Mouse (Mus musculus) hindbrain, embryonic 10.5 days (tissue): Measurements from ENCODE around the gene Gm49416. TPM values are rescaled to one million over a fixed set of nuclear protein-coding genes. Genes with fewer than 3 reads are reported as not detected.
"Not testable (repeated sequence)": the region's sequence is repeated elsewhere in the genome, so short reads cannot be mapped to it uniquely, and the experiment has no call there.

Experiments used
- DNase-seq: peaks from one replicate; pipeline ENCODE4 v3.0.0-alpha.2; 2017; ENCODE audit warnings: low spot score
- H3K27ac ChIP-seq: fragments of 300-500 bp; sonication (generic); 2 replicates; pipeline ENCODE4 v1.5.1; 2016; ENCODE audit warnings: mild to moderate bottlenecking, moderate library complexity
- H3K27me3 ChIP-seq: fragments of 300-500 bp; sonication (generic); 2 replicates; pipeline ENCODE4 v1.6.1; 2016; ENCODE audit warnings: mild to moderate bottlenecking; ENCODE audit not compliant: poor library complexity, insufficient read depth, severe bottlenecking
- H3K36me3 ChIP-seq: fragments of 300-500 bp; sonication (generic); 2 replicates; pipeline ENCODE4 v1.6.1; 2016; ENCODE audit warnings: mild to moderate bottlenecking, moderate library complexity
- H3K4me1 ChIP-seq: fragments of 300-500 bp; sonication (generic); replicated peaks from 2 replicates; pipeline ENCODE4 v1.6.1; 2016; ENCODE audit warnings: mild to moderate bottlenecking
- H3K4me3 ChIP-seq: fragments of 300-500 bp; sonication (generic); 2 replicates; pipeline ENCODE4 v1.5.1; 2016; ENCODE audit warnings: mild to moderate bottlenecking, moderate library complexity
- H3K9me3 ChIP-seq: fragments of 300-500 bp; sonication (generic); 2 replicates; pipeline ENCODE4 v1.6.1; 2016; ENCODE audit warnings: mild to moderate bottlenecking, moderate library complexity
- WGBS: fragments of 180-500 bp; shearing (Covaris S2); methylation state at CpG from one replicate; pipeline ENCODE4 v1.1.7; 2016; 5-methylcytosine and 5-hydroxymethylcytosine counted together
- polyA plus RNA-seq: library from polyadenylated mRNA; unstranded; fragments of >200 nt; fragmentation: Nextera tagmentation; extraction: Ambion mirVana; gene quantifications from 2 replicates; pipeline ENCODE4 v1.2.1, GENCODE M21; 2016

The Gm49416 gene
- polyA plus RNA-seq, 1 experiment from 2014 or later: 0.22 TPM

DNA sequence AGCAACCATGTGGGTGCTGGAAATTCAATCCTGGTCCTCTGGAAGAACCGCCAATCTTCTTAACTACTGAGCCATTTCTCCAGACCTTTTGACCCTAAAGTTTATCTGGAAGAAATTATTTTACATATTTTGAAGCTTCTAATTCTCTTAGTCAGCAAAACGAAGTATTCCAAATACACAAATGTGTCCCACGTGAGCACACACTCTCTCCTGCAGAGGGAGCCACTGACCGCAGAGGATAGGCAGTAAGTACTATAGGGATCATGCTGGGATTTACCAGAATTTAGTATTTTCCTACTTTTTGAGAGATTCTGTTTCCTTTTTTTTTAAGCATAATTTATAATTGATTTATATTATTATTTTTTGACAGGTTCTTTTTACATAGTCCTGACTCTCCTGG lies 31.0 kb upstream of the Gm49416 start:
- Histone ChIP-seq H3K27me3 (no peaks in the 10 kb centered on the region), H3K27ac (no peak overlapping the region), H3K9me3 (no peaks in the 10 kb centered on the region), H3K36me3 (no peaks in the 10 kb centered on the region), H3K4me1 (no peaks in the 10 kb centered on the region), H3K4me3 (no peak overlapping the region)
- WGBS: 42% methylated on average over 4 of the region's 4 CpGs
- no peak for DNase-seq

DNA sequence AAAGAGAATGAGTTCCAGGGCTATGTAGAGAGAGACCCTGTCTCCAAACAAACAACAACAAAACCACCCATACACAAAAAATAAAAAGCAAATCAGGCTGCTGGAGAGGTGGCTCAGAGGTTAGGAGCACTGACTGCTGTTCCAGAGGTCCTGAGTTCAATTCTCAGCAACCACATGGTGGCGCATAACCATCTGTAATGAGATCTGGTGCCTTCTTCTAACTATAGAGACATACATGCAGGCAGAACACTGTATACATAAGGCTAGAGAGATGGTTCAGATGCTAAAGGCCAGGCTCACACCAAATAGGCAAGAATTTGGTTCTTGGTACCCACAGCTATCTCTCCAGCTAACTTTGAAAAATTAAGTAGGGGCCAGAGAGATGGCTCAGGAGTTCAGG lies 29.7 kb upstream of the Gm49416 start:
- Histone ChIP-seq H3K36me3 (no peaks in the 10 kb centered on the region), H3K27ac (no peak overlapping the region), H3K9me3 (no peaks in the 10 kb centered on the region), H3K4me3 (no peak overlapping the region), H3K4me1 (no peaks in the 10 kb centered on the region), H3K27me3 (no peaks in the 10 kb centered on the region)
- no peak for DNase-seq
- 22% methylated on average over 1 of the region's 1 CpGs for WGBS

DNA sequence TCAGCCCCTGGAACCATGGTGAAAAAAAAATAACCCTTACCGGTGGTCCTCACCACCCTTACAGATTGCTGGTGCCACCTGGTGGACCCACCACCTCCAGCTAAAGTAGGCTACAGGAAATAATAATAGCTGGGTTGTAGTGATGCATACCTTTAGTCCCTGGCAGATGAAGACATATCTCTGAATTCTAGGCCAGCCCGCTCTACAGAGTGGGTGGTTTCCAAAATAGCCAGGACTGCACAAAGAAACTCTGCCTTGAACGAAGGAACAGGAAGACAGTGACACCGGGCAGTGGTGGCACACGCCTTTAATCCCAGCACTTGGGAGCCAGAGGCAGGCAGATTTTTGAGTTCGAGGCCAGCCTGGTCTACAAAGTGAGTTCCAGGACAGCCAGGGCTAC lies 24.5 kb upstream of the Gm49416 start:
- H3K27ac ChIP-seq: no peak overlapping the region
- H3K9me3 ChIP-seq: no peaks in the 10 kb centered on the region
- H3K36me3 ChIP-seq: no peaks in the 10 kb centered on the region
- no peak for DNase-seq
- H3K4me3 ChIP-seq: no peak overlapping the region
- H3K27me3 ChIP-seq: no peaks in the 10 kb centered on the region
- no peaks in the 10 kb centered on the region for H3K4me1 ChIP-seq
- WGBS: 83% methylated on average over 6 of the region's 6 CpGs

DNA sequence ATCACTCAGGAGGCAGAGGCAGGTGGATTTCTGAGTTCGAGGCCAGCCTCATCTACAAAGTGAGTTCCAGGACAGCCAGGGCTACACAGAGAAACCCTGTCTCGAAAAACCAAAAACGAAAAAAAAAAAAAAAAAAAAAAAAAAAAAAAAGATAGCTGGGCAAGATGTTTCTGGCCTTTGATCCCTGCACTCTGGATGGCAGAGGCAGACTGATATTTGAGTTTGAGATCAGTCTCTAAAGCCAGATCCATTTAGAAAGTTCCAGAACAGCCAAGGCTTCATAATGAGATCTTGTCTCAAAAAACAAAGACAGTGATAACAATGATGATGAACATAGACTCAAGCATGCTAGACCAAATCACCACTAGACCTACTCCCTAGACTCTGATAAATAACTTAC lies 18.3 kb upstream of the Gm49416 start:
- H3K4me3 ChIP-seq: peak overlapping the region; percentile 99; the same call in 1 of the 2 replicates
- H3K36me3 ChIP-seq: peaks cover 25% of the 10 kb centered on the region
- DNase-seq, H3K27me3 ChIP-seq, H3K9me3 ChIP-seq: not testable (repeated sequence)
- peaks cover 17% of the 10 kb centered on the region for H3K4me1 ChIP-seq
- 78% methylated on average over 3 of the region's 3 CpGs for WGBS
- H3K27ac ChIP-seq: 0 out of 2 replicates have a peak overlapping the region, but pooled peaks have one; percentile 92

DNA sequence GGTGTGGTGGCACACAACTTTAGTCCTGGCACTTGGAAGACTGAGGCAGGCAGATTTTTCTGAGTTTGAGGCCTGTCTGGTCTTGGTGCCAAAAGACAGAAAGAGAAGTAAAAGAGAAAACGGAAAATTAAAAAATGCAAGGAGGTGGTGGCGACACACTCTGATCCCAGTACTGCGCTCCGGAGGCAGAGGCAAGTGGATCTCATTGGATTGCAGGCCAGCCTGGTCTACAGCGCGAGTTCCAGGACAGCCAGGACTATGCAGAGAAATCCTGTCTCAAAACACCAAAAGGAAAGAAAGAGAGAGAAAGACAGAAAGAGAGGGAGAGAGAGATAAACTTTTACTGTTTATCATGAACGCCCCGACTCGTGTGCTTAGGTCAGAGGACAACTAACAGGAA lies 17.9 kb upstream of the Gm49416 start:
- no peaks in the 10 kb centered on the region for H3K27me3 ChIP-seq
- WGBS: 60% methylated on average over 9 of the region's 9 CpGs
- no peaks in the 10 kb centered on the region for H3K9me3 ChIP-seq
- H3K36me3 ChIP-seq: peaks cover 30% of the 10 kb centered on the region
- H3K4me3 ChIP-seq: peak overlapping the region; percentile 99
- peaks cover 17% of the 10 kb centered on the region for H3K4me1 ChIP-seq
- DNase-seq: no peak
- peak overlapping the region; percentile 92 for H3K27ac ChIP-seq

DNA sequence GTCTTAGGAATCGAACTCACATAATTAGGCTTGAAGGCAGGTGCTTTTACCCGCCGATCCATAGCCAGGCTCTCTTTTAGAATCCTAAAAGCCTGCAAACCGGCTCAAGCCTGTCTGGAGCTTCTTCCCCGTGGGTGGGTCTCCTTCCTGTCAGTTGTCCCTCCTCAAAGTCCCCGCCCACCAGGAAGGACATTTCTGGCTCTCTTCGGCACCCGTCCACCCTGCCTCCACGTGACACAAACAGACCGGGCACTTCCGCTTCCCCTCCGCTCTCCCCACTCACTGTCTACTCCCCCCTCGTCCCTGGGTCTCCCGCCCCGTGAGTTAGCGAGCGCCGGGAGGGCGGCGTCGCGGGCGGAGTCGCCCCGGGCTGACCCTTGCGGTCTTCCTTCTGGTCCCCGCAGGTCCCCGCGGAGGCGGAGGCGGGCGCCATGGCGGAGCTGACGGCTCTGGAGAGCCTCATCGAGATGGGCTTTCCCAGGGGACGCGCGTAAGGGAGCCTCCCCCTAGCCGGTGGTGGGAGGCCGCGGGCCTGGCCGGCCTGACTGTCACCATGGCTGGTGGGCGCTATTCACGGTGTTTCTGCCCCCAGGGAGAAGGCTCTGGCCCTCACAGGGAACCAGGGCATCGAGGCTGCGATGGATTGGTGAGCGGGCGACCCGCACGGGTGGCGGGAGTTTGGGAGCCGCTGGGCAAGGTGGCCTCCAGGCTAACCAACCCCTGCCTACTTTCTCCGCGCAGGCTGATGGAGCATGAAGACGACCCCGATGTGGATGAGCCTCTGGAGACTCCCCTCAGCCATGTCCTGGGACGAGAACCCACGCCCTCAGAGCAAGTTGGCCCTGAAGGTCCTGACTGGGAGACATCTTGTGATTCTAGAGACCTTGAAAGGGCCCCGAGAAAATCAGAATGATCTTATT lies 17.2 kb upstream of the Gm49416 start, which contains the start of gene Ubxn1:
Gene Ubxn1, plus strand, starts transcription at position 230 of the 920 bp plus-strand sequence.
- peak; percentile 96 for DNase-seq
- Histone ChIP-seq H3K36me3 (peaks cover 36% of the 10 kb centered on the region), H3K4me3 (peak within 1 kb of the TSS; percentile 99), H3K9me3 (no peaks in the 10 kb centered on the region), H3K4me1 (peaks cover 17% of the 10 kb centered on the region), H3K27me3 (no peaks in the 10 kb centered on the region), H3K27ac (peak within 1 kb of the TSS; percentile 92)
- 1% methylated on average over 59 of the region's 59 CpGs for WGBS

DNA sequence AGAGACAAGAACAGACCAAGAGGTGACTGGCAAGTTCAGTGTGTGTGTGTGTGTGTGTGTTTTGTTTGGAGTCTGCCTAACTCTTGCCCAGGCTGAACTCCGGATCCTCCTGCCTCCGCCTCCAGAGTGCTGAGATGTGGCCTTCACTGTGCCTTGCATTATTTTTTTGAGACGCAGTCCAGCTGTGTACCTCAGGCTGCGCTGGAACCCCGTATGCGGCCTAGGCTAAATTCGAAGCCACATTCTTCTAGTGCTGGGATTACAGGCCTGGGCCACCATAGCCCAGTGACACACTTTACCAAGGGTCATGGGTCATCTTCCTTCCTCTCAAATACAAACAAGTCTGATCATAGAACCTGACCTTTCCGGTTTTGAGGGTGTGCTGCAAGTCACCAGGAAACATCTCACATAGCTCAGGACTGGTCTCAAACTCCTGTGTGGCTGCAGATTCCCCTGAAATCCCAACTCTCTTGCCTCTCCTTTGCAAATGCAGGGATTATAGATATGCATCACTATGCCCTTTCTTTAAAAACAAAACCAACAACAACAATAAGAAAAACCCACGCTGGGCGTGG lies 16.4 kb upstream of the Gm49416 start:
- H3K9me3 ChIP-seq: no peaks in the 10 kb centered on the region
- WGBS: 84% methylated on average over 10 of the region's 10 CpGs
- H3K27ac ChIP-seq: peak overlapping the region; percentile 92
- peaks cover 45% of the 10 kb centered on the region for H3K36me3 ChIP-seq
- H3K4me3 ChIP-seq: peak overlapping the region; percentile 99
- no peaks in the 10 kb centered on the region for H3K27me3 ChIP-seq
- DNase-seq: no peak
- peaks cover 17% of the 10 kb centered on the region for H3K4me1 ChIP-seq

DNA sequence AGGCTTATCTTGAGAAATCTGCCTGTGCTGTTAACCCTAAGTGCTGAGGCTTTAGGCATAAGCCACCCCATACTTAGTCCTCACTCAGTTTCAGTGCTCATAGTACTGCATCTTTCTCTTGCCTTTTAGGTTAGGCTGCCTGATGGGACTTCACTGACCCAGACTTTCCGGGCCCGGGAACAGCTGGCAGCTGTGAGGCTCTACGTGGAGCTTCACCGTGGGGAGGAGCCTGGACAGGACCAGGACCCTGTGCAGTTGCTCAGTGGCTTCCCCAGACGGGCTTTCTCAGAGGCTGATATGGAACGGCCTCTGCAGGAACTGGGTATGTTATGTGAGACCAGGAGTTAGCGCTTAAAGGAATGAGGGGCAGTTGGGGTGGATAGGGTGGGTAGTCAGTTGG lies 13.7 kb upstream of the Gm49416 start:
- no peak overlapping the region for H3K27ac ChIP-seq
- H3K4me3 ChIP-seq: no peak overlapping the region
- no peak for DNase-seq
- no peaks in the 10 kb centered on the region for H3K9me3 ChIP-seq
- H3K4me1 ChIP-seq: peaks cover 24% of the 10 kb centered on the region
- no peaks in the 10 kb centered on the region for H3K27me3 ChIP-seq
- peaks cover 52% of the 10 kb centered on the region for H3K36me3 ChIP-seq
- 94% methylated on average over 7 of the region's 7 CpGs for WGBS

DNA sequence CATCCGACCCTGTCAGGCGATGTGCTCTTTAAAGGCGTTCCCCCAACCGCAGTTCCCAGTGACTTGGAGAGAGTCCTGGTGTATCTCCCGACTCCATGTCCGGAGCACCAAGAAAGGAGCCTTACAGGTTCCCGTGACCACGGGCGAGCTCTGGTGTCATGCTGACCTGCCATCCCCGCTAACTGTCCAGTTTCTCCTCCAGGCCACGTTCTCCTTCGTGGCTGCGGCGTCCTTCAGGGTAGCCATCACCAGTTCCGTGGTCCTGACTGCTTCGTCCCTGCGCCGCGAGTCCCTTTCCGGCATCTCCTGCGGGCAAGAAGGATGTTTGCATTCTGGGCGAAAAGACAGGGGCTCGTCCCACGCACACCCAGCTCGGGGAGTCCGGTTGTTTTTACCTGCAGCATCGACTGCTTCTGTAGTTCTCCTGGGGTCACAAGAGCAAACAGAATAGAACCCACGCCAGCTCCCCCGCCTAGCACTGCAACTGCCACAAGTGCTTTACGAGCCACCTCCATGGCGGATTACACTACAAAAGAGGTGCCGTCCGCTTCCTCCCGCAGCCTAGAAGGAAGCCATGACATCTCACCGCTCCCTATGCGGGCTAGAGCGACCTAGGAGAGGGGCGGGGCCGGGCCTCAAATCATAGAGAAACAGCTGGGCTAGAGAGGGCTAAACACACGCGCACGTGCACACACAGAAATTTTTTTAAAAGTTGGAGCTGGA lies 8.3 kb upstream of the Gm49416 start, which contains the start of gene Uqcc3:
Gene Uqcc3, minus strand, starts transcription at position 613 of the 723 bp plus-strand sequence.
- peak within 1 kb of the TSS; percentile 91 for H3K27ac ChIP-seq
- peaks cover 27% of the 10 kb centered on the region for H3K36me3 ChIP-seq
- peak within 1 kb of the TSS; percentile 85 for H3K4me3 ChIP-seq
- H3K9me3 ChIP-seq: no peaks in the 10 kb centered on the region
- H3K4me1 ChIP-seq: peaks cover 14% of the 10 kb centered on the region
- under 1% methylated on average over 42 of the region's 42 CpGs for WGBS
- DNase-seq: peak; percentile 85
- no peaks in the 10 kb centered on the region for H3K27me3 ChIP-seq

DNA sequence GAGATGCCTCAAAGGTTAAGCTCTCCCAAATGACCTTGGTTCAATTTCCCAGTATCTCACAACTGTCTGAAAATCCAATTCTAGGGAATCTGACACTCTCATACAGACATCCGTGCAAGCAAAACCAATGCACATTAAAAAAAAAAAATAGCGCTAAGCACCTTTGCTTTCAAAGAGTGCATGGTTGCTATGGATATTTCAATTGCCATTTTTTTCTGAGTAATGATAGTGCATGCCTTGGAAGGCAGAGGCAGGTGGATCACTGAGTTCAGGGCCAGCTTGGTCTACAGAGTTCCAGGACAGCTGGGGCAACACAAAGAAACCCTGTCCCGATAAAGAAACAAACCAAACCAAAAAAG lies 7.7 kb upstream of the Gm49416 start:
- no peaks in the 10 kb centered on the region for H3K9me3 ChIP-seq
- peak overlapping the region; percentile 91 for H3K27ac ChIP-seq
- no peak for DNase-seq
- H3K4me1 ChIP-seq: peaks cover 14% of the 10 kb centered on the region
- no peaks in the 10 kb centered on the region for H3K27me3 ChIP-seq
- WGBS: 20% methylated on average over 3 of the region's 3 CpGs
- peak overlapping the region; percentile 85 for H3K4me3 ChIP-seq
- peaks cover 21% of the 10 kb centered on the region for H3K36me3 ChIP-seq

DNA sequence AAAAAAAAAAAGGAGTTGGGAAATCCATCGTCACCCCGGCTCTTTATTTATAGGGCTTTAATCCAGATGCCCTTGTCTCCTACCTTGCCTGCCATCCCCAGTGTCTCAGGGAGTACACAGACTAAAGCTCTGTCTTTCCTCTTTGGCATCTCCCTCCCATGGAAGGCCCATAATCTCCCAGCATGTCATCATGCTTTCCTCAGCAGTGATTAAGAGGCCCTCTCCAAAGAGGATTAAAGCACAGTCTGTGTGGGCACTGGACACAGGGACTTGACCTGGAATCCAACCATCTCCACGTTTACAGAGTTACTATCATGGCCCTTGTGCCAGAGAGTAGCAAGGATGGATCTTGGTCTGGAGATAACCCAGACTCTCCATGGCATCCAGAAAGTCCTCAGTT lies 5.1 kb upstream of the Gm49416 start, which contains the start of the genes Lbhd1 and Gm49403:
Gene Lbhd1, plus strand, starts transcription at position 117 of the 400 bp plus-strand sequence.
Gene Gm49403, plus strand, starts transcription at position 315 of the 400 bp plus-strand sequence.
- Histone ChIP-seq H3K27ac (no peak within 1 kb of the TSS), H3K9me3 (no peaks in the 10 kb centered on the region), H3K4me1 (peaks cover 25% of the 10 kb centered on the region), H3K4me3 (no peak within 1 kb of the TSS), H3K36me3 (no peaks in the 10 kb centered on the region), H3K27me3 (no peaks in the 10 kb centered on the region)
- DNase-seq: no peak
- 81% methylated on average over 3 of the region's 3 CpGs for WGBS

DNA sequence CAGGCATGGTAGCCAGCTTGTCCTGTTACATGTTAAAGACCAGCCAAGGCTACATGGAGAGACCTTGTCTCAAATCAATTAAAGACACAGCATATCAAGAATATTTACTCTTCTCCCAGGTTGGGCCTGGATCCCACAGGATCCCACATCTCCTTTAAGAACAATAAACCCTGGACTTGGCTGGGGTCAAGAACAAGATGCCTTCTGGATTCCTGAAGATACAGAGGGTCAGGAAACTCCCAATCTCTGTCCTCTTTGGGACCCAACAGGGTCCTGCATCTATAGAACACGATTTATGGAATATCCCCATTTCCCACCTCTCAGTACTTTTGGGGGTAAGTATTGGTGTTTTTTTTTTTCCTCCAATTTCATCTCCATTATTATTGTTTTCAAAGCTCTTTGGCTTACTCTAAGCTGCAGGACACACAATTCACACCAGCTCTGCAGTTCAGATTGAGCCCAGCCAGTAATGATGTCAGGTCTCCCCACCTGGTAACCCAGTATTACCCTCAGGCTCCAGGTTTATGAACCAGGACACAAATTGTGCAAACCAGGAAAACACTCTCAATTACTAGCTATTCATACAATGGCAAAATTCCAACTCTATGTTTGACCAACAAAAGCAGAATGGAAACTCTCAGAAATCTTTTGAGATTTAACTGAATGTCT lies 1.7 kb upstream of the Gm49416 start:
- H3K27me3 ChIP-seq: no peaks in the 10 kb centered on the region
- 54% methylated on average over 1 of the region's 1 CpGs for WGBS
- no peaks in the 10 kb centered on the region for H3K9me3 ChIP-seq
- DNase-seq: no peak
- H3K36me3 ChIP-seq: peaks cover 19% of the 10 kb centered on the region
- H3K4me3 ChIP-seq: peak overlapping the region; percentile 74
- peaks cover 18% of the 10 kb centered on the region for H3K4me1 ChIP-seq
- H3K27ac ChIP-seq: peak overlapping the region; percentile 94
